Mouse (Mus musculus): ENCODE results near the gene Susd4.

Susd4 gene

DNA sequence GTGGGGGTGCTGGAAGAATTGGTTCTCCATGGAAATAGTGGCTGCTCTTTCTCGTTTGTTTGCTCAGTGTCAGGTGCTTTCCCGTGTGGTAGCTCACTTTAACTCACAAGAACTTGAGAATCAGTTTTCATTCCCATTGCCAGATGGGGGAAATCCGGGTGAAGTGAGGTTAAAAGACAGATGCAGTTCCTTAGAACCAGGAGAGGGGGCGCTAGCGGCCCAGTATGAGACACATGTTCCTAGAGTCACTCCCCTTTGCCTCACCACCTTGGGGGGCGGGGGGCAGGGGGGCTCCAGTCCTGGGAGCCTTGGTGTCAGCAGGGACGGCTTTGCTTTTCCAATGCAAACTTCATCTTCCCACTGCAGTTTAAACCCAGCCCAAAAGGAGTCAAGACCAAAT, 23.4 kb downstream of the Susd4 start:
- DNase-seq (ENCODE audit: low spot score) = no peak

DNA sequence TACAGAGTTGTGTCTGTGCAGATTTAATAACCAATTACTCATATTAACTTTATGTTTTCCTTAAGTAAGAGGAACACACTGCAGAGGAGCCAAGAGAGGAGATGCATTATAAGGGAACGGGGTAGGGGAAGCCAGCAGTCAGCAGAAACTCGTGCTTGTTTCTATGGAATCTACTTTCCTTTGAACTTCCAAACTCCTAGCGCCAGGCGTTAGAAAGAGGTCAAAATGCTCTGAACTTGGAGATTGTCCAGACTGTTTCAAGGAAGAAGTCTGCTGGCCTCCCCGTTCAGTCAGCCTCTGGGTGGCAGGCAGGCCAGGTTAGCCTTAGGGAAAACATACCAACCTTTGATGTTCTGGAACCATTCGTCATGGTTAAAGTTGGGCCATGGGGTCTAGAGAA, 25.2 kb downstream of the Susd4 start:
- no peak for DNase-seq (ENCODE audit: low spot score)

DNA sequence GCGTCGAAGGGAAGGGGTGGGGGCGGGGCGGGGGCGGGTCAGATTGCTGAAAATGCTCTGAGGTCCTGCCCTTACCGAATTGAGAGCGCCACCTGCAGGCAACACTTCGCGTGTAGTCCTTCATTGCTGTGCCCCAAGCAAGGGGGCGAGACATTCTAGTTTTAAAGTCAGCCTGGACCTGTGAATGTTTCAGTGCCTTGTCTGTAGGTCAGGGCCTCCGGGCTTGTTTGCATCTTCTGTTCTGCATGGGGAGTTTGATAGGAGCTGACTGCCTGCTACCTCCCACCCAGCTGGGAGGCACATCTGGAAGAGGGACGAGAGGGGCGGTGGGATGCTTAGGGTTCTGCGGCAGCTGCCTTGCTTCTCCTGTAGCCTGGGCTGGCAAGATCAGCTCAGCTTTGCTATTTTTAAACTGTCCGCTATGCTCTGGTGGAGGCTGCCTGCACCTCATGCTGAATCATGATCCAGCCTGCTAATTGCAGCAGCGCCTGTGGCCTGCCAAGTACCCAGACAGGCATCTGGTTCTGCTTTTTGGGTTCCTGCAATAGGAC, 28.9 kb downstream of the Susd4 start:
- DNase-seq (ENCODE audit: low spot score) = peak; percentile 69

DNA sequence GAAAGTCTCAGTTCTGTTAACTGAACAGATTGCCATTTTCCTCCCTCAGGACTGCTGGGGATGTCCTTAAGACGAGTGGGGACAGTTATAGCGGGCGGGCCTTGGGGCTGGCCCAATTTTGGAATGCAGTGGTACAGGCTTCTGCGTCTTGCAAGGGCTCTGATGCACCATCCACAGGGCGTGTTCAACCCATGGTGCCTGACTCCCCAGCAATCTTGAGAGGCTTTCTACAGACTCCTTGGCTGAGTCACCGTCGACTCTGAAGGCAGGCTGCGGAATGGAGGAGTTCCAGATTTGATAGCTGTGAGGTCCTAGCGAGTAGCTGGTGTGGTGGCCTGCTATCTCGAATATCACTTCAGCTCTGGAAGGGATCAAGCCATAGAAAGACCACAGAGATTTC, 30.6 kb downstream of the Susd4 start:
- DNase-seq (ENCODE audit: low spot score) = no peak

DNA sequence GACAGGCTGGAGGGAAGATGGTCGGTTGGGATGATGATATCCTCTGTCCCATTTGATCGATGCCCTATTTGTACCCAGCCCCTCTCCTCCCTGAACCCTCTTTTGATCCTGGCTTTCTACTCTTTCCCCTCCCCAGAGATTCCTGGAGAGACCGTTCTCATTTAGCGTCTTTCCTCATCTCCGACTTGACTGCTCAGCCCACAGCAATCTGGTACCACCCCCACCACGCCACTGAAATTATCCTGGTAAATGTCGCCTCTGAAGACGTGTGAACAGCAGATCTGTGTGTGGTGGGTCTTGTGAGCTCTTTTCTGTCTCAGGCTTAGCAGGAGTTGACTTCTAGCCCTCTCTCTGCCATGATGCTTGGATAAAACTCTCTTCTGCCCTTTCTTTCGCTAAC, 31.0 kb downstream of the Susd4 start:
- DNase-seq (ENCODE audit: low spot score) = no peak

DNA sequence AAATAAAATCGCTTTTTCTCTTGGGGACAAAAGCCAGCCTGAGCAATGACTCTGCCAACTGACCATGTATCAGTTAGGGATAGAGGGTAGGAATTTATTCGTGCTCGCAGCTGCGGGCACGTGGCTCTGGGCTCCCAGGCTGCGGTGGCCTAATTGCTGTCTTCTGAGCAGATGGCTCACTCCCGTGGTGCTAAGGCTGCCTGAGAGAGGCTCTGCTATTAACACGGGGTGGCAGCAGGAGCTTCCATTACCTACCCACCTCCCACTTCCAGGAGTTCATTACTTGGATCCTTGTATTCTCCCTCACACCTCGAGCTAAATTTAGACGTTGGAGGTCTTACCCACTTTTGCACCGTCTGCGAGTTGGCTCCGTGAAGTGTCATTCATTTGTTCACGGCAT, 33.4 kb downstream of the Susd4 start:
- no peak for DNase-seq (ENCODE audit: low spot score)

DNA sequence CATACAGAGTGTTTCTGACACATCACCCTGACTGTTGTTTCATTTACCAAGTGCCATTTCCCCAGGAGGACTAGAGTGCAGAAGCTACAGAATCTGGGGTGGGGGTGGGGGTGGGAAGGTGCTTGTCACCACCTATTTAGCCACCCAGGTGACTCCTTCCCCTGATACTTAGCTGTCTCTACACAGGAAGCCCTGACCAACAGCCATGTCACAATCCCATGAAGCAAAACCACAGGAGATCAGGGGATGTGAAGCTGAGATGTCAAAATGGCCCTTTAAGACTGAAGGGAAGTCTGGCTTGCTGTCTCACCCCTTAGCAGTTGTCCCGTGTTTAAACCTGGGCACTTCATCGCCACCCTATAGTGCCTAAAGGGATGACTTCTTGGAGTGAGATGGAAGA, 37.9 kb downstream of the Susd4 start:
- DNase-seq (ENCODE audit: low spot score) = no peak

DNA sequence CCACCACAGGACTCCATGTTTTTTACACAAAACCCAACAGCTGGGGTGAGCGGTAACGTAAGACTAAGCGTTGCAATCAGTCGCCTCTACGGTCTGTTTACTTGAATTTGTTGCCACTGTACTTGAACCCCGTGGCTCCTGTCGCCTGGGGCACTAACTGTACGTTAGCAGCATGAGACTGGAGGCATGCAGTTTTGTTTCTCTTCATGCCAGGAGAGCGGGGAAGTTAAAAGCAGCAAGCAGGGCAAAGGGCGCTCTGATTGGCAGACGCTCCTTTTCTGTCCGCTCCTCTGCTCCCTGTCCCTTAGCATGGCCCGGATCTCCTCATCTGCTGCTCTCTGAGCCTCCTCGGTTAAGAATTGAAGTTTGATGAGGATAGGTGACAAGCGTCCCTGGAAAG, 39.2 kb downstream of the Susd4 start:
- DNase-seq (ENCODE audit: low spot score) = no peak

DNA sequence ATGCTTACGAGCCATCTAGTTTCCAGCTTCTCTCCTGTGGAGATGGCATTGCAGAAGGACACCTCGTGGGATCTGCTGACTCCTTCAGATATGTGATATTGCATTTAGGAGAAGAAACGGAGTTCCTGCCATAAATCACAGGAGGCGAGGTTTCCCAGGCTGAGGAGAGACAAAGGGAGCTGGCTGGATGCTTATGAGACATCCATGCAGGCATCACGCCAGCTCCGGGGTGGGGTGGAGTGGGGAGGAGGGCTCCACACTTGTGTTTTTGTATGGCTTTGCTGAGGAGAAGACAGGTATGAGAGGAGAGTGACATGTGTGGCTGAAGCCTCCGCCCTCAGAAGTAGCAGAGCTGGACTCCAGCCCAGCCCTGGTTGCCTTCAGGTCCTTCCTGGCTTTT, 50.3 kb downstream of the Susd4 start:
- DNase-seq (ENCODE audit: low spot score) = no peak

DNA sequence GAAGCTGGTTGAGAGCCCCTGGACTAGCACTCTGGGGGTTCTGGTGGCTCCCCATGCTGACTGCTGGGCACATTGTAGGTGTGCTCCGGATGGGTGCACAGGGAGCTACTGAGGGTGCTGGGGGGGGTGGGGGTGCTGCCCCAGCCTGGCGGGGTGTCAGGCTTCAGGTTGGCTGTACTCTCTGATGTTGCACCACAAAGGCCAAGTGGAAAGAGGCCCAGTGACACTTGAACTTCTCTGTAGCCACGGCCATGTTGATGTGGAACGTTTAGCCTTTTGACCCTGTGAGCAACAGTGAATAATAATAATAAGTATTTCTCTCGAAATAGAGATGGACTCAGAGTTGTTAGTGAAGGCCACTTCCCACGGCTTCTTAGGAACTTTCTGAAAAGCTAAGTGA, 50.9 kb downstream of the Susd4 start:
- DNase-seq (ENCODE audit: low spot score) = no peak

DNA sequence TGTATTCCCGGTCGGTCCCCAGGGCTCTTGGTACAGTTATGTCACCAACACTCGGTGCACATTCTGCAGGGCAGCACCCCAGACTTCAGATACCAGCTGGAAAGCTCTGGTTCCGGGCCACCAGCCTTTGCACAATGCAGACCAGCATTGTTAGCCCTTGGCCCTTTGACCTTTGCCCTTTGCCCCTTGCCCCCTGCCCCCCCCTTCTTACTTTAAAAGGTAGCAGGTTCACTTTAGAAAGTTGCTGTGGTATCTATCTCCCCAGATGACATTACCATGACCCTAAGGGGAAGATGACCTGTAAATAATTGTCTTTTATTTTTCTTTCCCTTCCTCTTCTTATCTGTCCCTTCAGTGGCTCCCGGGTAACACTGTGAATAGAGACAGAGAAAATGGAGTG, 53.4 kb downstream of the Susd4 start:
- no peak for DNase-seq (ENCODE audit: low spot score)

DNA sequence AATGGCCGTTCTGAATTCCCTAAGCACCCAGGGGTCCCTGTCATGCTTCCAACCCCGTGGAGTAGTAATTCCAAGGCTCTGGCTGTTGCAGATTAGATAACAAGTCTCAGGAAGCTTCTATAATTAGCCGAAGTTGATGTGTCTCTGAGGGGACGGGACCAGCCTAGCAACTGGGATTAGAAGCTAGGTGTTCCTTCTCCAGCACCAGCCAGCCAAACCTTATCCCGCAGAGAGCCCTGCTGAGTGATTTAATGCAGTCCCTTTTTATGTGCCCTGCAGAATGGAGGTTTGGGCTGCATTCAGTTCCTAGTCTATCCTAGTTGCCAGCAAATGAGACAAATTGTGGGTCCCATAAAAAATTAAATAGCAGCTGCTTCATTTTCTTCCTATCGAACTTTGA, 54.0 kb downstream of the Susd4 start:
- DNase-seq (ENCODE audit: low spot score) = no peak

DNA sequence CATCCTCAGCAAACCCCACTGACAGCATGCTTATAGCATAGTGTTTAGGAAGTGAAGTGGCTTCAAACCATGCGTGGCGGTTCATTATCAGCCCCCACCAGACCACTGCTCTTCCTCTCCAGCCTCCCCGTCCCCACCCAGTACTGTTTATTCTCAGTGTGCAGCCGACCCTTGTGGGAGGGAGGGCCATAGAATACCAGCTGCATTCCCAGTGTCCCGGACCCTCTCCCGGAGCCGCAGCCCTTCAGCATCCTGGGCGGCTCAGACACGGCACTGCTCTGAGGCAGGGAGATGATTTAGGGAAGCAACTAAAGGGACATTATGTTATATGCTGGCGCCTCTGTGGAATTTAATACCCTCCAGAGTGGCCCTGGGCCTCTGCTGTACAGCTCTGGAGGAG, 55.3 kb downstream of the Susd4 start:
- DNase-seq (ENCODE audit: low spot score) = no peak

DNA sequence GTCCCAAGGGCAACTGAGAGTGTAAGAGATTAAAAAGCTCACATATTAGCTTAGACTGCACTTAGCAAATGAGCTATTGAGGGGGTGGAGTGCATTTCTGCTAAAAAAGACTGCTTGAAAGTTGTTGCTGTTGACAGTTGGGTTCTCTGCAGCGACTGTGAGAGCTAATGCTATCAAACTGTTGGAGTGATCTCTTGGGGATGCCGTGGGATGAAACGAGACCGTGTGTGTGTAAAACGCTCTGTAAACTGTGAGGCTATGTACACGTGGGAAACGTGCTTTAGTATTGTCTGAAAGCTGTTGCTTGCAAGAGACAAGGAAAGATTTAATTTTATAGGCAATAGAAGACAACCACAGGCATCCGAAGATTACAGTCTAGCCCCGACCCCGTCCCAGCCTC, 59.1 kb downstream of the Susd4 start:
- no peak for DNase-seq (ENCODE audit: low spot score)

DNA sequence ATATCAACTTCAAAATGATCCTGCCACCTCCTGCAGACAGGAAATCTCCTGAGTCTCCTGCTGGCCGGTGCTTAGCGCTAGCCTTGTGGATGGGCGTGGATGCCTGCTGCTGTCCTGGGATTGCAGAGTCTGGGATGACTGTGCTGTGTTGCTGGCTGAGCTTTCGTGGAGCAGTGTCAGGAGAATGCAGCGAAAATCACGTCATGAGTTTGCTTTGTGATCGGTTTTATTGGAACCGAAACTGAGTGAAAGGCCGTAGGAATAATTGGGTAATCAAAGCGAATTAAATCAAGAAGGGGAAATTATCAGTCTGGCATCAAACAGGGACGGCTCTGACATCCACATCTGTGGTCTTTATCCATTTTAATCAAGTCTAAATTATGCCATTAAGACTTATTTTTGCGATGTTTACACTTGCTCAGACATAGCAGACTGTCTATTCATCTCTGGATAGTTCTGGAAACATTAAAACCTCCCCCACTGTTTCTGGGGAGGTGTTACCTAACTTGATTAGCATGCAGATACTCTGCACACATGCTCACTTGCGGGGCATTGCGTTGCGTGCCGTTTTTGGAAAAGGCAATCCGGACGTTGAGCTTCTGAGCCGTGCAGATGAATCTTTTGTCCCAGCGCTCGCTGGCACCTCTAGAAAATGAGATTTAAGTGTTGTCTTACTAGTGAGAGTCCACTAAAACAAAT, 60.2 kb downstream of the Susd4 start:
- no peak for DNase-seq (ENCODE audit: low spot score)

DNA sequence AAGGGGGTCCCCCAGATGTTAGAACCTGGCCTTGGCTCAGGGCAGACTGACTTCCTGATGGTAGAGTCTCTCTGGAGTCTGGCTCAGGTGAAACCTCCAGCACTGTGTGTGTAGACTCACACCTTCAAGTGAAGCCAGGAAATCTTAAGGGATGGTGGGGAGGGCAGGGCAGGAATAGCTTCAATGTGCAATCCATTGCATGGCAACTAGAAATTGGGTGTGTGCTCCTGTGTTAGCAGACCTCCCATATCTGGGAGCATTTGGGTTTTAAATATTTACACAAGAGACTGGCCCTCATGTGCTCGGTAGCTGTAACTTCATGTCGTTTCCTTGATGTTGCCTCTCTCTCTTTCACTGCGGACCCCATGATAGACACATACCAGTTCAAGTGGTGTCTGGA, 62.9 kb downstream of the Susd4 start:
- no peak for DNase-seq (ENCODE audit: low spot score)

DNA sequence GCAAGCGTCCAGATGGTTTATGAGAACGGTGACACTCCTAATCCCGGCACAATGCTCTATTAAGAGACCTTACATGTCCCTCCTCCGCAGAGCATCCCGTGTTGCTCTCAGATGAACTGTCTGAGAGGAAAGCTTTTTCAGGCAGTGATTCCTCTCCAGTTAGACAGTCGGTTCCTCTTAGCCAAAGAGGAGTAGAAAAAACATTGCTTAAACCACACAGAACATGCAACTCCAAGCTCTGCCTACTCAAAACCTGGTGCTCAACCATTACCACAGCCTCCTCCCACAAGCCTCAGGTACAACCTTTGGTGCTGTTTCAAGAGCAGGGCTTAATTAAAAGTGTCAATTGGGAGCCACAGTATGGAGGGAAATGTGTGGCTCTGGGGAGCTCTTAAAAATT, 74.4 kb downstream of the Susd4 start:
- DNase-seq (ENCODE audit: low spot score) = no peak

DNA sequence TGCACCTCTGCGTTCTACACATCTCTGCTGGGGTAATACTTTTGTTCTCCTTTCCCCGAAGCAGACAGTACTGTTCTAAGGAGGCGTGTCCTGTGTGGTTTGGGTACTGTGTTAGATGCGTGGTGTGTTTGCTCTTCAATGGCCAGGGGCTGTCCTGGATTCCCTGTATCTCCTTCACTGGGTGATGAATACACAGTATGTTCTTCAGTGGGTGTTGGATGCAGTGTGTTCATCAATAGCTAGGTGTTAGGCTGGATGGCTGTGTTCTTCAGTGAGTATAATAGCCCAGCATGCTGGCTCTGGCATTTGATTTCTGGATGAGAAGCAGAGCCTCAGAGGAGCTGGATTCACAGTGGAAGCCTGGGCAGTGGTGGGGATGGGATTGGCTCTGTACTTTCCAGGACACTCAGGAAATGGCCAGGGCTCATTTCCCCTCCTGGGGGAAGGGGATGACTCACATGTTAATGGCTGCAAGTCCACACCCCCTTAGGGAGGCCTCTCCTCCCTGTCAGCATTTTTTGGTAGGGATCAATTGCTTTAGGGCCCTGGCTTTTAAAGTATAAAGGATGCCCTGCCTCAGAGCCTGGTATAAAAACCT, 75.8 kb downstream of the Susd4 start:
- DNase-seq (ENCODE audit: low spot score) = no peak

DNA sequence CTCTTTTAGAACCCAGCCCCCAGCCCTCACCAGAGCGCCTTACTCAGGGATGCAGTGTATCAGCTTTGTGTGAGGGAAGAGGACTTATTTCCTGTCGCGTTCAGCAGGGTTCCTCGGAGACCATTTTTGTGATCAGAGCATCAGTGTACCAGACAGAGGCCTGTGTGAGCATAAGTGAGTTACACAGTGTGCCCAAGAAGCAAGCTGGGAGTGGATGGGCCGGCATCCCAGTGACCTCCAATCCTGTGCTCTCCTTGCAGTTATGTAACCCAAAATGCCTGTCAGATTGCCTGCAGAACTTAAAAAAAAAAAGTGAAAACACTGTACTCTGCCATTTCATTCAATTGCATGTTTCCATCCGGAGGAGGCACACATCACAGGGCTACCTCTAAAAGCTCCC, 76.4 kb downstream of the Susd4 start:
- DNase-seq (ENCODE audit: low spot score) = no peak

DNA sequence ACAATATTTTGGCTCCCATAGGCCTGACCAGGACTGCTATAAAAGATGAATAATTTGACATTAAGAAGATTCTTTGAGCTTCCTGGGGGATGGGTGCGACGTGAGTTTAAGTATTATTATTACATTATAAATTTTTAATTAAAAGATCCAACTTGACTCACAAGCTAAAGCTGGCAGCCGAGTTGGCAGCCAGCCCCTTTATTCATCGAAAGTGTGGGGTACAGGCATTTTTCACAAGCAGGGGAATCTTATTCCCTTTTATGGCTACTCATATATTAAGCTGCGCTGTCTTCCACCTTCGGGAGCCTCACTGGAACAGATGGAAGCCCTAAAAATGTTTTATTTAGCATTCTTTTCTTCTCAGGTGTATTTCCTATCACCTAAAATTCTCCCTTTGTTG, 76.9 kb downstream of the Susd4 start:
- no peak for DNase-seq (ENCODE audit: low spot score)

DNA sequence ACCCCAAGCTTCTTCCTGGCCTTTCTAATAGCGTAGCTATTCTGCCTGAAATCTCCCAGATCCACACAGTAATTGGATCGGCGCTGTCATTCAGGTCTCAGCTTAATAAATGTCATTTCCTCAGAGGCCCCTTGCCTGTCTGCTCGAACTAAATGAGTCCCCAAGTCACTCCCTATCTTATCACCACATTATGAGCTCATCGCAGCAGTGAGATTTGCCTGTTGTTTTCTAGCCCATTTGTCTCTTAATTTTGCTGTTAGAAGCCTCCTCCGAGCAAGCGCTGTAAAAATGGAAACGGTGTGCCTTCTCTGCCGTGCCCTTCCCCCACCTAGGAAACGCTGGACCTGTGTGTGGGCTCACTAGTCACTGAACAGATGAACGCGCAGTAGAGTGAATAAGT, 85.9 kb downstream of the Susd4 start:
- DNase-seq (ENCODE audit: low spot score) = no peak

DNA sequence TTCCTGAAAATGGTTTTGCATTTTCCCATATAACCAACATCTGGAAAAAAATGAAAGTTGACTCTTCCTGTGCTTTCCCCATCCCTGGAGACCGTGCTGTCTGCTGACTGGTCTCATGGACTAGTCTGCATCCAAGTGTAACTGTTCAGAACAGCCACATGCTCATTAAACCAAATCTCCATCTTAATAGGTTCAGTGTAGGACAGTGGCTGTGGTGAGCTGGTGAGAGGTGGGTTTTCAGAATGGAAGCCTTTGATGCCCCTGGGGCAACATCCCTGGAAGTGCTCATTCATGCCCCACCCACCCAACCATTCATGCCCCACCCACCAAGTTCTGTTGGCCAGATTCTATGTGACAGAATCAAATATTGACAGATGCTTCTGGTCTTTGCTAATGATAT, 86.4 kb downstream of the Susd4 start:
- no peak for DNase-seq (ENCODE audit: low spot score)

DNA sequence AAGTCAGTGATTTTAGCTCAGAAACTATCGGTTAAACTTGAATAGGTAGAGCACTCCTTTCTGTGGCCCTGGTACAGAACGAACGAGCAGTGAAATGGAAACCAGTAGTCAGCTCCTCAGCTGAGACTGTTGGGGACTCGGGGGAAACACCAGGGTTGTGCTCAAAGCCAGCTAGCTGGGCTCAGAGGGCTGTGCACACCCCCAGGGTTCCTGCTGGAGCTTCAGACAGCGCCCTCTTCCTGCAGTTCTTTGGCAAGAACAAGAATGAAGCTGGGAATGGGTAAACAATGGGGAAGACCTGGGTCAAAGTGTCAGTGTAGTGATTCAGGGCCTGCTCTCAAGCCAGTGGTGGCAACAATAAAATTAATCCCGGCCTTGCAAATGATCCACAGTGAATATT, 88.5 kb downstream of the Susd4 start:
- DNase-seq (ENCODE audit: low spot score) = no peak

DNA sequence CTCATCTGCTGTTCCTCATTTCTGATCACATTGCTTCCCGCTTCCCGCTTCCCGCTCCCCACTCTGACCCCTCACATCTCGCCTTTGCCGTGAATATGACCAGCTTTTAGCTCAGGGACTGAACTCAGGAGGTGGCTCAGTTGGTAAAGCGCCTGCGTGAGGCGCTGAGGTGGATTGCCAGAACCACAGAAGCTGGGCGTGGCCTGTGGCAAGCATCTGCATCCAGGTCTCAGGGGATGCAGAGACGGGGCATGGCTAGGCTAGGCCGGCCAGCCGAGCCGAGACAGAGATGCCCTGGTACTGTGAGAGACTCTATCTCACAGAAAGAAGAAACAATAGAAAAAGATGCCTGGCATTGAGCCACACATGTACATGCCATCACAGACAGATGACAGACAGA, 93.0 kb downstream of the Susd4 start:
- DNase-seq (ENCODE audit: low spot score) = no peak

Data from ovary, postnatal 36 days (tissue).